Mouse (Mus musculus) urinary bladder, postnatal 14 days (tissue): Measurements from ENCODE around the gene Slc34a1.

Source experiments
- DNase-seq: peaks from one replicate; pipeline ENCODE4 v3.0.0; 2021; ENCODE audit warnings: low spot score

Gene Slc34a1

GRCm38 (mm10) chr13:55444286-55444936 lies 46.4 kb downstream of the Slc34a1 start:
- DNase-seq = peak; percentile 87

- DNase-seq = peak; percentile 99
Observed at GRCm38 (mm10) chr13:55444937-55445315, 46.9 kb downstream of the Slc34a1 start, which contains the start of gene Grk6. Grk6 (plus strand) TSS chr13:55445072.

DNA sequence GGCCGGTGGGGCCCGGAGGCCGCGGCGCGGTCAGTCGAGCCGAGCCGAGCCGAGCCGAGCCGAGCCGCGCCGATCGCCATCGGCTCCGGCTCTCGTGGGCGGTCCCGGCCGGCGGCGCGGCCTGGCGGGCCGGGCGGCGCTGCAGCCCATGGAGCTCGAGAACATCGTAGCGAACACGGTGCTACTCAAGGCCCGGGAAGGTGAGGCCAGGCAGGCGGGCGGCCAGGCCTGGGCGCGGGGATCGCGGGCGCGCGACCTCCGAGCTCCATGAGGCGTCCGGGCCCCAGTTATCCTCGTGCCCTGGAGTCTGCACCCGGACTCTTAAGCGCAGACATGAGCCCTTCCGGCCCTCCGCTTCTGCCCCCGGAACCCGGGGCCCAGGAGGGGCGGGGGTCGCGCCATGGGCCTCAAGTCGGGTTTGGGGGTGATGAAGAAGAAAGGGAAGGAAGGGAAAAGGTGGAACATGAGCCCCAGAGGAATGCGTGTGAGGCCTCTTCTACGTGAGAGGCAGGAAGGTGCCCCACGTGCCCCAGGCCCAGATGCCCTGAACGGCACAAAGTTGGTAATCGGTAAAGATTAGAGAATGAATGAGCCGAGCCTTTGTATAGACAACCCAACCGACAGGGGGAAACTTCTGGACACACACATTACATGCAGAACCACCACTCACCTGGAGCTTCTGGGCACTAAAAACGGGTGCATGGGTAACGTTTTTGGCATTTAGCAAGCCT lies 47.5 kb downstream of the Slc34a1 start:
- DNase-seq = no peak

DNA sequence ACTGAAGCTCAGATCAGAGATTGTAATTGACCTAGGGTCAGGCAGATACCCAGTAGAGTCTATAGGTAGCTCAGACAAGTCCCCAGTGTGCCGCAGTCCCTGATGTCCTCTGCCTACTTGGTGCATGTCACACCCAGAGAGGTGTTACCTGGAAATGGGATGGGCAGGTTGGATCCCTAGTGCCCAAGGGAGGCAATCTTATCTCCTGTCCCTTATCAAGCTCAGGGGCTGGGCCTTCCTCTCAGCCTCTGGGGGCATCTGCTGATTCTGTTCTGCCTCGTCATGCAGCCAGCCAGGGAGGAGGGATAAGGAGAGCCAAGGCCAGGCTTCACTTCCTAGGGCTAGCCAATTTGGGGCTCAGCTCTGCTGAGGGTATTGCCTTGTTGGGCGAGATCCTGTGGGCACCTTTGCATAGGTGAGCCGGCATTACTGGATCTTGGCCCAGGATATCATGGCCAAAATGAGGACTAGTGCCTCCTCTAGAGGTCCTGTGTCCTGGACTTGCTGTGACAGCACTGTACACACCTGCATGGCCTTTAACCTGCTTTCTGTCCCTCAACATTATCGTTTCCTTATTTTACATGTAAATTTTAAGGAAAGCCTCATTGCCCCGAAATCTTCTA lies 48.6 kb downstream of the Slc34a1 start:
- no peak for DNase-seq

GRCm38 (mm10) chr13:55447543-55447943 lies 49.6 kb downstream of the Slc34a1 start:
- DNase-seq = no peak

DNA sequence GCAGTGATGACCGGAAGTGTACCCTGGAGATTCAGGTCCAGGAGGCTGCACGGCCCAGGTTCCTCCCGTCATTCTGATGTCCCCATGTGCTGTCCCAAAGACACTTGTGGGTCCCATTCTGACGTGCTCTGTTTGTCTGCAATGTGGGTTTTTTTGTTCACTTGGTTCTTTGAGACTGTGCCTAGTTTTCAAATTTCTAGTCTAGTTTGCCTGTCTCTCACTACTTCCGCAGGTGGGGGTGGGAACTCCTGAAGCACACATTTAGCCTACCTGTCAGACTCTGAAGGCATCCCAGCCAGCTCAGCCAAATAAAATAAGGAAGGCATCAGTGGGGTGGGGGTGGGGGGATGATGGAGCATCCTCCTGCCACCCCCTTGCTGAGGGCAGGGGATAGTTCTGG lies 50.1 kb downstream of the Slc34a1 start:
- DNase-seq = no peak

GRCm38 (mm10) chr13:55449205-55449604 lies 51.2 kb downstream of the Slc34a1 start:
- DNase-seq = no peak

DNA sequence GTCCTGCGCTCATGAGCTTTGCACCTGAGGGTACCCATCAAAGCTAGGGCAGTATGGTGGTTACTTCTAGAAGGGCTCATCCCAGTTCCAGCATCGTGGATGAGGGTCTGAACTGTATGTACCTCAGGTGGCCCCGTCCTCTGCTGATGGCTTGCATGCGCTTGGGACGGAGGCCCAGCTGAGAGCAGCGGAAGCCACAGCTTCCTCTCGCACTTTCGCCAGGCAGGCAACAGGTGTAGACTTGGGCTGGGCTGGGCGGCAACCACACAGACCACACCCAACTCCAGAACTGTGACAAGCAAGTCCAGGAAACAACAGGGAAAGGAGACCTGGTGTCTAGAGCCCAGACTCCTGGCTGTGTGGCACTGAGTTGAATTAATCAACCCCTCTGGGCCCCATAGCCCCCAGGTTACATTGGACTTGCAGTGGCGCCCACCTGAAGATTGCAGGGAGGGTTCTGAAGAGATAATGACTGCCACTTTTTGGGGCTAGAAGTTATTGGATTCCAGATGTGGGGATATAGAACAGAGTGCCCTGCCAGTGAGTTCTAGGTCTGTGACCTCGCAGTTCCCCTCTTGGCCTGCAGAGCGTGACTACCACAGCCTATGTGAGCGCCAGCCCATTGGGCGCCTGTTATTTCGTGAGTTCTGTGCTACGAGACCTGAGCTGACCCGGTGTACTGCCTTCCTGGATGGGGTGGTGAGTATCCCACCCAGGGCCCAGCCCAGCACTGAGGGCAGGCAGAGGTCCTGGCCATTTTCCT lies 51.9 kb downstream of the Slc34a1 start:
- no peak for DNase-seq

DNA sequence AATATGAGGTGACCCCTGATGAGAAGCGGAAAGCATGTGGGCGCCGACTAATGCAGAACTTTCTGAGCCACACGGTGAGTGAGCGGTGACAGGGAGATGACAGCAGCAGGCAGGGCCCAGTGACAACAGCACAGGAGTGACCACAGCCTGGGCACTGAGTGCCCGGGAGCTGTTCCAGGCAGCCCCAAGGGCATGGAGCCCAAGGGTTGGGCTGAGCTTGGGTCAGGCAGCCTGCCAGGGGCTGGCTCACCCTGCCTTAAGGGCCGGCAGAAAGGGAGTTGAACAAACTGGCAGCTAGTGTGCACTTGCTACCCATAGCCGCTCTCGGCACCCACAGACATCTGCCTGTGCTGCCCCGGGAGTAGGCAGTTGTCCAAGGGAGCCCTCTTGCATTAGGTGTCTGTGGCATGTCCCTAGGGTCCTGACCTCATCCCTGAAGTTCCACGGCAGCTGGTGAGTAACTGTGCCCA lies 52.6 kb downstream of the Slc34a1 start:
- DNase-seq = peak; percentile 45

DNA sequence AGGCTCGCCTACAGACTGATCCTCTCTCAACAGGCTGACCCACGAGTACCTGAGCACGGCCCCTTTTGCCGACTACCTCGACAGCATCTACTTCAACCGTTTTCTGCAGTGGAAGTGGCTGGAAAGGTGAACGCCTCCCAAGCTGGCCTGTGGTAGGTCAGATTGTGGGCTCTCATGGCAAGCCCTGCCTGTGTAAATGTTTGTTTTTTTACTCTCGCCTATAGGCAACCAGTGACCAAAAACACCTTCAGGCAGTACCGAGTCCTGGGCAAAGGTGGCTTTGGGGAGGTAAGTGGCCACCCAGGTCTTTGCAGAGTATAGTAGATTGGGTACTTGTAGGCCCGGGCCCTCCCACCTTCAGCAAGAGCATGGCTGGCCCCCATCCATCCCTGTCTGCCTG lies 53.3 kb downstream of the Slc34a1 start:
- DNase-seq = no peak

DNA sequence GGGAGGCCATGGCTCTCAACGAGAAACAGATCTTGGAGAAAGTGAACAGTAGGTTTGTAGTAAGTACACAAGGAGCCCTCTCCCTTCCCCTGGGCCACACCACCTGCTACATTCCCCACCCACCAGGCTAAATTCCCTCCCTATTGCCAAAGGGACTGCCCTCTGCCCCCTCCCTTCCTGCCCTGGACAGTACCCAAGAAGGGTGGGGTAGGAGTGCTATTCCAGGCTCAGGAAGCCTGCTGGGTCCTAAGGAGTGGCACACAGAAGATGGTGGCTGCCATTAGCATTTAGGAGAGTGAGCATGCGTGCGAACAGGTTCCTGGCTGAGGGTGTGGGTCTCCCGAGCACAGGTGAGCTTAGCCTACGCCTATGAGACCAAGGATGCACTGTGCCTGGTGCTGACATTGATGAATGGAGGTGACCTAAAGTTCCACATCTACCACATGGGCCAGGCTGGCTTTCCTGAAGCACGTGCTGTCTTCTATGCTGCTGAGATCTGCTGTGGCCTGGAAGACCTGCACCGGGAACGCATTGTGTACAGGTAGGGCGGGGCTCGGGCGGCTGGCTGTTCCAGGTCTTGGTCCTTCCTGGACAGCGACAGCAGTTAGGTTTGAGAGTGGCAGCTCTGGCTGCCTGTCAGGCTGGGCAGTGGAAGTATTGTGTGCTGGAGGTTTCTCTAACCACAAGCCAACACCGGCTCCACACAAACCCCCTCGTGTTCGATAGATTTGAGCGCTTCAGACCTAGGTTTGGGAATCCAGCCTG lies 54.0 kb downstream of the Slc34a1 start:
- DNase-seq = no peak

- DNase-seq = no peak
Observed at GRCm38 (mm10) chr13:55462965-55463364, 65.0 kb downstream of the Slc34a1 start.

DNA sequence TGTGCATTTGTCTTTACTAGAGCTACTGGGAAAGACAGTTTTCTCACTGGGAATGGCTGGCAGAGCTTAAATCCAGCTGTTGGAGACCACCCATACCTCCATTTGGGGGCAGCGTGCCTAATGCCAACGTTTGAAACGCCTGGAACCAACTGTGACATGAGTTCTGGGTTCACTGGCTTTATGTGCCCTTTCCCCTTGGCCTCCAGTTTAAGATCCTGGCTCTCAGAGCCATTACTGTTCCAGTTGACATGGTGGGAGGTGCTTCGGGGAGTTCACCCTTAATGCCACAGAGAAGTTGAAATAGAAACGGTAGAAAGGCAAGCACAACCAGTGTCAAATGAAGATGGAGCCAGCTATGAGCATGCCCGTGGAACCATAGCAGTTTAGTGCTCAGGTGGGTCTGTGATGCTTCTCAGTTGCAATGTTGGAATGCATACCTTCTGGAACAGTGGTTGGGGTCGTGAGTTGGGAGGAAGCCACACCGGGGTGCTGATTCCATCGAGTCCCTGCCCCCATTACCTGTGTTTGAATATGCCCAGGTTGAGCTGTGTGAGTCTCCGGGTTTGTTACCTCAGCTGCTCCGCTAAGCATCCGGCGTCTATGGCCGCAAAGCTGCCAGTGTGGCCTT lies 65.5 kb downstream of the Slc34a1 start:
- no peak for DNase-seq

DNA sequence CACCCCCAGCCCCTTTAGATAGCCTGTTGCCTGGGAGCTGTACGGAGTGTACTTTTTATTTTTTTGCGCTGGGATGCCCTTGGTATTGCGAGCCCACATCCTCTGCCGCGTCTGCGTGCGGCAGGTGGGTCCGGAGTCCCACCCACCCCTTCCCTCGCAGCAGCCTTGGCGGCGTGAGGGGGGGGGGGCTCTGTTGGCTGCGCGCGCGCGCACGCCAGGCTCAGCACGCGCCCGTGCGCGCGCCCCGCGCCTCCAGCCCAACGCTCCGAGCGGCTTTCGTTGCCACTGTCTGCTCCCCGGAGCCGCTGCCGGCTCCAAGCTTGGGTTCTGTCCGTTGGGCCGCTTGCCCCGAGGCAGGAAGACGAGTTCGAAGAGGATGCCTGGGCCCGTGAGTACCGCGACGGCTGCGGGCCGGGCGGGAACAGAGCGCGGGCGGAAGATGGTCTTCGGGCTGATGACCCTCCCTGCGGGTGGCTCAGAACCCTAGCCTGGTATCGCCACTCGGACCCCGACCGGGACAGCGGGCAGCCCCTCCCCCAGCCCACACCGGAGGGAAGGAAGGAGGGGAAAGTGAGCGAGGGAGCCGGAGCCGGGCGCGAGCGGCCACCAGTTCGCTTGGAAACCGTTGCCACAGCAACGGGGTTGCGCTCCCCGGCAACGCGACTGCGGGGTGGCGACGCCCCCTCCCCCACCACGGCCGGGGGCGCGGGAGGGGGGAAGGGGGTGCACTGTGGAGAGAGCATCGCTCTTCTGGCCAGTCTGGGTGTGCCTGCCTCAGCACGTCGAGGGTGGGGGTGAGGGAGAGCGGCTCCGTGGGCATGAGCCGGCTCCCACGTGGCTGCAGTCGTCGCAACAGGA lies 66.3 kb downstream of the Slc34a1 start, which contains the start of gene Prr7:
TSS of gene Prr7 (plus strand) at position 241 of the 858 bp plus-strand sequence.
- peak; percentile 44 for DNase-seq

GRCm38 (mm10) chr13:55465184-55465583 lies 67.2 kb downstream of the Slc34a1 start:
- no peak for DNase-seq
